Mouse (Mus musculus): Measurements from ENCODE around the gene 1700025G04Rik.

DNA sequence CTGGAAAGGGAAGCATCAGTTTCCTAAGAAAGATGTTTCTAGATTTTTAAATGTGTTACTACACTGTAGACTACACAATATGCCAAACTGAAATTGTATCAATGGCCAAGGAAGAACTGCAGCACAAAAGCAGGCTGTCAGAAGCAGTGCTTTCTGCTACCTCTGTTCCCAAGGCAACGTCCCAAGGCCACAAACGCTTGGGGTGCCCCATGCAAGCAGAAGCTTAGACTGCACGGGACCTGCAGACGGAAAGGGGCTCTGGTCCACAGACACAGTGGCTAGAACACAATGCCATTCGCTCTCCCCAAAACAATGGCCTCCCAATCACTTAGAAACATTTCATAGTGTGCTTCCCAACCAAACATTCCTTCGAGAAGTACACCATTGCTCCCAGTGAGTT is 59.4 kb downstream of the 1700025G04Rik start:
- TF ChIP-seq POLR2A (IDR thresholded peaks at IDR 0.05; ENCODE audit: extremely low read depth, insufficient read depth, low read length) = no peak
- TF ChIP-seq CTCF (IDR thresholded peaks at IDR 0.05; ENCODE audit: low read depth, low read length) = no peak

Measured in liver, adult 2 months (tissue).